Mouse (Mus musculus) spleen, postnatal 4 days (tissue): ENCODE data around the gene Tex2.
"Not testable (repeated sequence)": the region's sequence is repeated elsewhere in the genome, so short reads cannot be mapped to it uniquely, and the experiment has no call there.

Source experiments
- DNase-seq, 2 experiments: peaks; one replicate each; pipeline ENCODE4 v3.0.0; 2022; ENCODE audit warnings: low spot score in 2 of 2

Tex2 gene

DNA sequence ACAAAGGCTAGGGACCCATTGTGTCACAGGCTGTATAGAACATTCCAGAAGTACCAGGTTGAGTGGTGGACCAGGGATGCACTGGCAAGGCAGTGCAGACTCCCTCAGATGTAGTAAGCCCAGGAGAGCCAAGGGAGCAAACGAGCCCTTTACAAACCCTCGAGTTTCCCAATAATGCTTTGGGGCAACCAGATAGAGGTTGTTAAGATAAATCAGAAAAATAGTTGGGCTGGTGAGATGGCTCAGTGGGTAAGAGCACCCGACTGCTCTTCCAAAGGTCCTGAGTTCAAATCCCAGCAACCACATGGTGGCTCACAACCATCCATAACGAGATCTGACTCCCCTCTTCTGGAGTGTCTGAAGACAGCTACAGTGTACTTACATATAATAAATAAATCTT is 5.5 kb upstream of the Tex2 start:
- not testable (repeated sequence) for DNase-seq

- no peak for DNase-seq
These were observed 4.8 kb upstream of the Tex2 start for GRCm38 (mm10) chr11:106617821-106618580.

- DNase-seq, result no peak
These were observed 2.3 kb upstream of the Tex2 start for GRCm38 (mm10) chr11:106615561-106615960.

GRCm38 (mm10) chr11:106614339-106614645 is 1.1 kb upstream of the Tex2 start:
- DNase-seq, result peak in 1 of 2 experiments; percentile 59

- peak in 1 of 2 experiments; percentile 77 for DNase-seq
These were observed 565 bp upstream of the Tex2 start for GRCm38 (mm10) chr11:106613638-106614338.

GRCm38 (mm10) chr11:106612209-106612960 is 838 bp downstream of the Tex2 start:
- peak; percentile 75 to 88 for DNase-seq

- DNase-seq, result no peak
These were observed 3.5 kb downstream of the Tex2 start for GRCm38 (mm10) chr11:106609731-106610130.

DNA sequence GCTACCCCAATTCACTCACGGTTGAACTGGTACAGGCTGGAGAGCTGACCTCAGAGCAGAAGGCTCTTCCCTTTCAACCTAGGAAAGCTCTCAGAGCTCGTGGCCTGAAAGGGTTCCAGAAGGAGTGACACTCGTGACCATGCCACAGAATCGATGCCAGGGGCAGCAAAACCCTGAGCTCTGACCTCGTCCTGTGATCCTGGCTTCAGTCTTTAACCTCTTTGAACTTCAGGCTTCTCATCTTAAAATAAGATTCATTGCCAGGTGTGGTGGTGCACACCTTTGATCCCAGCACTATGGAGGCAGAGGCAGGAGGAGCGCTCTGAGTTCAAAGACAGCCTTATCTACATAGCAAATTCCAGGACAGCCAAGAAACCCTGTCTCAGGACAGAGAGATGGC is 5.9 kb downstream of the Tex2 start:
- DNase-seq, result no peak

- DNase-seq, result no peak
These were observed 7.2 kb downstream of the Tex2 start for GRCm38 (mm10) chr11:106606042-106606441.

DNA sequence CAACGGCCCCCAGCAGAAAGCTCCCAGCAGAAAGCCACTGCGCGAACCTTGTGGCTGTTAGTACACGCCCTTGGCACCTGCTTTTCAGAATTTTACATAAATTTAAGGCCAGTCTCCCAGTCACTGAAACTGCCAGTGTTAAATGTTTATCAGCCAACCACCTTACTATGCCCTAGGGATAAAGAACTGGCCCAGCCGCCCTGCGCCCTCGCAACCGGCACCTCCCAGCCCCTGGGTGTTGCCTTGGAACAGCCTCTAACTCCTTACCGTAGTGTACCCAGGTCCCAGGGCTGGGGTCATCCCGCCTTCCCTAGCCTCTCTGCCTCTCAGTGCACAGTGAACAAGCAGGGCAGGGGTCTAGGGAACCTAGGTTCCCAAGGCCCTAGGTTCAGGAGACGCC is 10.0 kb downstream of the Tex2 start:
- peak in 1 of 2 experiments; percentile 43 for DNase-seq

DNA sequence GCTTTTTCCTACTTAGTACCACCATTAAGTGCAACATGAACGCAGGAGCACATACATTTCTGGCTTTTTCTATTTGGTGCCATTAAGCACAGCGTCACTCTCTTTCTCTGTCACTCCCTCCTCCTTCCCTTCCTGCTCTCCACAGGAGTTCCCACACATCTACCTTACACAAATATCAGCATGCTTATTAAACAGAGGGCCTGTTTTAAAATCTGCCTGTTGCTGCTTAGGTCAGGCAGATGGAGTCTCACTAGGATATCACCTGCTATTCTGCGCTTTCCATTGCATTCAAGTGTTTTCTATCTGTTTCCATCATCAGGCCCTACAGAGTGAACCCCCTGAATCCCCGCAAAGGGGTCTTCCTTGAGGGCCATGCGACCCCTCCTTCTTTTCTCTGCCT is 13.1 kb downstream of the Tex2 start:
- DNase-seq, result no peak

DNA sequence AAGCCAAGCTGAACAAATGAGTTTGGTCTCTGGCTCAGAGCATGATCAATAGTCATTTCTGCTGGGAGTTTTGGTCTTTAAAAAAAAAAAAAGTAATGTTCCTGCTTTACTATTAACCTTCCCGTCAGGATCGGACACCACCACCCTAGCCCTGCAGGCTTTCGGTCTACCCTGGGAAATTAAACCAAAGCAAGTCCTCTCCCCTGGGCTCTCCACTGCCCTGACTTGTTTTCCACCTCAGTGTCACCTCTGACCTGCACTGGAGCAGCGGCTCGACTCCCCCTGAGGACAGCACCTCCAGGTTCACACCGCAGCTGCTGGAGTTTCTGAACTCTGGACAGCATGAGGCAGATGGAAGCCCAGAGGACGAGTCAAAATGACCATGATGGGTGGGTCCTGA is 13.9 kb downstream of the Tex2 start:
- DNase-seq, result no peak

- peak in 1 of 2 experiments; percentile 34 for DNase-seq
These were observed 14.9 kb downstream of the Tex2 start for GRCm38 (mm10) chr11:106598339-106598738.

- no peak for DNase-seq
These were observed 15.4 kb downstream of the Tex2 start for GRCm38 (mm10) chr11:106597737-106598330.

DNA sequence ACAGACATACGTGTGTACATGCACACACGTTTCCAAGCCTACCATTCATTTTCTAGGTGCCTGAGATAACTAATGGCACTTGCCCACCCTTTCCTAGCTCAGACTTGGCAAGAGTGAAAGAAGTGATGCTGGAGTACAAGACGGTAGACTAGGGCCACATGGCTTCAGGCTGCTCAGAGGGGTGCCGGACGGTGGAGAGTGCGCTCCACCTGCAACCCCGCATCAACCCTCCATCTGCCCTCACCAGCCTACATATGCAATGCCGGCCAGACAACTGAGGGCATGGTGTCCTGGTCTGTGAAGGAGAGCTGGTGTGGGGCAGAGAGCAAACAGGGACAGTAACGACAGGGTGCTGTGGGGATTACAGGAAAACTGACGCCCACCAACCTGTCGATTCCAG is 22.0 kb downstream of the Tex2 start:
- DNase-seq, result no peak

- DNase-seq, result no peak
These were observed 23.1 kb downstream of the Tex2 start for GRCm38 (mm10) chr11:106590143-106590542.

- DNase-seq, result no peak
These were observed 24.4 kb downstream of the Tex2 start for GRCm38 (mm10) chr11:106588781-106589180.

DNA sequence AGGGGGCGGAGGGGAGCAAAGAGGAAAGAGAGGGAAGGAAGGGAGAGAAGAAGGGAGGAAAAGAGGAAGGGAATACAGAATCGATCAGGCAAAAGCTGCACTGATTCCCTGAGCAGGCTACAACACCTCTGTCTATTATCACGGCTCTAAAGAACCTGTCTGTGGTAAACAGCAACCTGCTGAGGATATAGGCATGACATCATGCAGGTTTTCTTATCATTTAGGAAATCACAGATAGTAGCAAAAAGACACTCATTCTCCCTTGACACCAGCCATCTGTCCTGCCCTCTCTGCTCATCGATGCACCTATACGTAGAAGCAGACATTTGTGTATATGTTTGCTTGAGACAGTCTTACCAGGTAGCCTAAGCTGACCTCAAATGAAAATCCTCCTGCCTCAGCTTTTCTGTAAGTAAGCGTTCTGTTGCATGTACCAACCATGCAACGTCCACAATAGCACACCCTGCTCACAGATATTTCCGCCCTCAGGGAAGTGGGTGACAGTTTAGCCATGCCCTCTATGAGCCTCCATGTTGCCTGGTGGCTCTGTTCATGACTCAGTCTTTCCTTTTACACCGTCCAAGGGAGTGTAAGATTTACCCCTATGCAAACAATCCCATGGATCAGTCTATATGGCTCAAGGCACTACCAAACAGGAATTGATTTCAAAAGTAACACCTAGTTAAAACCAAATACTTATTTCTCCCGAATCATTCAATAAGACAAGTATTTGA is 25.3 kb downstream of the Tex2 start:
- DNase-seq, result no peak

DNA sequence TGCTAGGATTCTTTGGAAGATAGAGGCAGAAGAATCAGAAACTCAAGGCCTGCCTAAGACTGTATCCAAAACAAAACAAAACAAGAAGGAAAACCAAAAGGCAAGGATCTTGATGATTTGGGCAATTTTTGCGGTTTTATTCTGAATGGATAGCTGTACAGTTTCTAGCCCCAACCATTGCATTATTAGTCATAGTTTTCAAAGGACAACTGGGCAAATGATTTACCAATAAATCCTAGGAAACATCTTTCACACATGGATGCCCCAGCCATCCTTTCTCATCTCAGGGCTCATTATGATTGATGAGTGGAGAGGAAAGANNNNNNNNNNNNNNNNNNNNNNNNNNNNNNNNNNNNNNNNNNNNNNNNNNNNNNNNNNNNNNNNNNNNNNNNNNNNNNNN is 29.4 kb downstream of the Tex2 start:
- no peak for DNase-seq

GRCm38 (mm10) chr11:106581357-106581756 is 31.9 kb downstream of the Tex2 start:
- DNase-seq, result no peak

DNA sequence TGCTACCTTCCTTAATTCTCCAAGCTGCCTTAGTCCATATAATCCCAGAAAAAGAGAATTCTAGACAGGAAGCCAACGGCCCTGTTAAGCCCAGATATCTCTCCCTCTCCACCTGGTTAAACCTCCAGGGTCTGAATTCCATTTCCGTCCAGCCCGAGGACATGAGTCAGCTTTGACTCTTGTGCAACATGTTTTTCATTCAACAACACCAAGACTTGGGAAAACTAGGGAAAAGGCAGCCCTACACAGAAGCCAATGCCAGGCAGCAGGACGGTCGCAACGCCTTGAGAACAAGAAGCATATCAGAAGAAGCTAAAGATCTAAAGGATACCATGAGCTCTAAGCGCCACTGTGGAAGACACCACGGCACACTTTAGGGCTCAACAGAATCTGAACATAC is 32.8 kb downstream of the Tex2 start:
- no peak for DNase-seq

DNA sequence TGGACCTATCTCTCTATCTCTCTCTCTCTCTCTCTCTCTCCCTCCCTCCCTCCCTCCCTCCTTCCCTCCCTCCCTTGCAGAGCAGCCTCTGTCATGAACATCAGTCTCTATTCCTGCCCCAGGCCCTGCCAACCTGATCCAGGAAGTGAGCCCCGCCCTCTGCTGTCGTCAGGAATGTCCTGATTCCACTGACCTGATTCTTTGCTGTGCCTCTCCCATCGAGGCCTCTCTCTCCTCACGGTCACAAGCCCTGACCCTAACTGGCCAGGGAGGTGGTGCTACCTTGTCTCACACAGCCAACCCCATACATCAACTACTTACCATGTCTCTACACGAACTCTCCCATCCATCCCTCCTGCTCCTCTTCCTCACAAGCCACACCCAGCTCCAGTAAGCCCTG is 33.3 kb downstream of the Tex2 start:
- no peak for DNase-seq
